Mouse (Mus musculus) monocyte, adult 2 months (primary cell): ENCODE data around the gene Smarcd3.
"Not testable (repeated sequence)": the region's sequence is repeated elsewhere in the genome, so short reads cannot be mapped to it uniquely, and the experiment has no call there.

Source experiments
- DNase-seq, 2 experiments: peaks; one replicate each; pipeline ENCODE4 v3.0.0; 2022; ENCODE audit warnings: low spot score in 2 of 2, low read depth in 1 of 2

Gene Smarcd3

GRCm38 (mm10) chr5:24576801-24577182 is 47.4 kb downstream of the Smarcd3 start:
- DNase-seq = no peak

DNA sequence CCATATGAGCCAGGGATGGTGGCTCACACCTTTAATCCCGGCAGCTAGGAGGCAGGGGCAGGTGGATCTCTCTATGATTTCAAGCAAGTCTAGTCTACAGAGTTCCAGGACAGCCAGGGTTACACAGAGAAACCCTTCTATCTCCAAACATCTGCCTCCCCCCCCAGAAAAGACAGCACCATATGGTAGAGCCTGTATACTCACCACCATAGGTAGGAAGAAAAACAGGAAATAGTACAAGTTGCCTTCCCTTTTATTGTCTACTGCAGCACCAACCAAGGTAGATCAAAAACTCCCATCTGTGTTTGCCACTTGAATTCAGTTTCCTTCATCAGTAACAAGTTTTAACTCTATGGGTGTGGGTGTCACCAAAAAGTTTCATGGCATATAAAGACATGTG is 48.3 kb downstream of the Smarcd3 start:
- no peak for DNase-seq

DNA sequence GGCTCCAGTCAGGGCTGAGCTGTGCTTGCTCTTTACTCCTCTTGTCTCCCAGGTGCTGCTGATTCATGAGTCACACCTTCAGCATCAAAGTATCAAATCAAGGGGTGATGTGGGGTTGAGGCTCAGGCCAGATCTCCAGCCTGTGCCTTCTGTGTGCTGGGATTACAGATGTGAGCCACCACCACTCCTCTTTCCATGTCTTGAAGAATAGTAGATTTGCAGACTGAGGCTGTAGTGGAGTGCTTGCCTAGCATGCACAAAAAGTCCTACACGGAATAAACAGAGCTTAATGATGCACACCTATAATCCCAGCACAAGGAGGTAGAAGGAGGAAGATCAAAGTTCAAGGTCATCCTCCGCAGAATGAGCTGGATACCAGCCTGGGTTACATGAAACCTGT is 67.5 kb downstream of the Smarcd3 start, which contains the start of gene 4931409K22Rik:
Gene 4931409K22Rik (minus strand): TSS at position 101 of the 400 bp plus-strand sequence.
- DNase-seq = no peak

GRCm38 (mm10) chr5:24555335-24555734 is 68.9 kb downstream of the Smarcd3 start:
- DNase-seq = not testable (repeated sequence)

GRCm38 (mm10) chr5:24553621-24554244 is 70.5 kb downstream of the Smarcd3 start:
- DNase-seq = no peak

DNA sequence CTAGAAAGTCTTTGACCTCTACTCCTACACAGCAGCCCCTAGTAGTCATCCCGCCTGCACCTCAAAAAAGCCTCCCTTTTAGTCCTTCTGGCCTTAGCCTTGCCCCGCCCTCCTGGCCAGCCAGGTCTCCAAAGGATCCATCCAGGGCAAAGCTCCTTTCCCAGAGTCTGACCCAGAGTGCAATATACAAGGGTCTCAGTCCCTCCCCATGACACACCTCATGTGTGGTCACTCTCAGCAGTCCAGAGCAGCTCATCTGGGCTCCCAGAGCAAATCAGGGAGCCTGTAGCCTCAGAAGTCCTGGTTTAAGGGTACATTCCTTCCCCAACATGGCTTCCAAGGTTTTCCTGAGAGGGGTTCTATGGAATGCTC is 72.9 kb downstream of the Smarcd3 start:
- DNase-seq = no peak

DNA sequence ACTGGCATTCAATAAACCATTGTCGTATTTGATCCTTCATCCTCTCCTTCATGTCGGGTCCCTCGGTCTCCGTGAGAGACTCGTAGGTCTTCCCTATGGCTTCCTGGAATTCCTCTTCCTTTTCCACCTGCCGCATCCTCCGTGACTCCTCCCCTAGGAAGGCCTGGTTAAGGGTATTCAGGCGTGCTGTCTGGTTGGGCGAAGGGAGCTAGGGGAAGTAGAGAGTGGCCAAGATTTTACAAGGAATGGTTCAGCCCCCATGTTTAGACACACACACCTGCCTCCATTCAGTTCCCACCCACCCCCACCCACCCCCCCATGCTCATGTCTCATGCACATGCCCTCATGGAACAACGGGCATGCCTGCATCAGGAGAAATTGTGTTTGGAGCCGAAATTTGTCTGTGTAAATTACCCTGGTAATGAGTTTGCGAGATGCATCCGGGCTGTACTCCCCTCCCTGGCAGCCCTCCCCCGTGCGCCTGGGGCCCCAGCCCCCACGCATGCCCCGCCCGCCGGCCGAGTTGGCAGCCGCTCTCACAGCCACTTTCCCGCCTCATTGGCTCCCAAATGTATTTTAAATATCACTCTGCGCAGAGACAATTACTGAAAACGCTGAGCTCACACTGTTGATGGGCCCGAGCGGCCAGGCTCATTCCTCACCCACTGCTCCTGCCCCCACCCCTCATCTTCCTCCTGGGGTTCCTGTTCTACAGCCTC is 73.5 kb downstream of the Smarcd3 start:
- no peak for DNase-seq

- no peak for DNase-seq
Observed at GRCm38 (mm10) chr5:24542643-24543042, 81.6 kb downstream of the Smarcd3 start.

GRCm38 (mm10) chr5:24541144-24541569 is 83.1 kb downstream of the Smarcd3 start:
- DNase-seq = no peak
